Mouse (Mus musculus): ENCODE results near the gene Vmn2r29.

DNA sequence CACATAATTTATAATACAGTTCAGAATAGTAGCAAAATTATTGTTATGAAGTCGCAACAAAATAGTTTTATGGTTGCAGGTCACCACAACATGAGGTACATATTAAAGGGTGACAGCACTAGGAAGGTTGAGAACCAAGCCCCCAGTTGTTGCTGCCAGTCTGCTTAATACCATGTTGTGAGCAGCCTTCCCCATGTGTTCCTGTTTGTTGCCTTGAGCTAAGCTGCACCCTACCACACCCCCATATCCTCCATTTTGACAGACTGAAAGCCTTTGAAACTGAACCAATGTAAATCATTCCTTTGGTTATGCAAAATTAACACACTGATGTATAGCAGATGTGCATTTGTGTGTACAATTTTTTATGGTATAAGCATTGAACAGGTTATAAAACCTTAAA lies 61.2 kb downstream of the Vmn2r29 start:
- TF ChIP-seq EP300 (IDR thresholded peaks at IDR 0.05; ENCODE audit: low read depth) (no peak), CTCF (IDR thresholded peaks at IDR 0.05; ENCODE audit: low read depth) (no peak)
